Mouse (Mus musculus) forebrain, embryonic 10.5 days (tissue): Measurements from ENCODE around the gene Rab6a. TPM values are rescaled to one million over a fixed set of nuclear protein-coding genes. Genes with fewer than 3 reads are reported as not detected.

Experiments
- DNase-seq: peaks from one replicate; pipeline ENCODE4 v3.0.0-alpha.2; 2017; ENCODE audit warnings: low spot score; ENCODE audit errors: extremely low spot score
- H3K27ac ChIP-seq: fragments of 300-500 bp; sonication (generic); 2 replicates; pipeline ENCODE4 v1.5.1; 2016; ENCODE audit warnings: mild to moderate bottlenecking
- H3K27me3 ChIP-seq: fragments of 300-500 bp; sonication (generic); 2 replicates; pipeline ENCODE4 v1.6.1; 2016; ENCODE audit warnings: mild to moderate bottlenecking; ENCODE audit not compliant: poor library complexity, severe bottlenecking
- H3K36me3 ChIP-seq: fragments of 300-500 bp; sonication (generic); replicated peaks from 2 replicates; pipeline ENCODE4 v1.6.1; 2016; ENCODE audit warnings: mild to moderate bottlenecking, moderate library complexity
- H3K4me1 ChIP-seq: fragments of 300-500 bp; sonication (generic); 2 replicates; pipeline ENCODE4 v1.6.1; 2016
- H3K4me3 ChIP-seq: fragments of 300-500 bp; sonication (generic); 2 replicates; pipeline ENCODE4 v1.5.1; 2016; ENCODE audit warnings: mild to moderate bottlenecking, moderate library complexity
- H3K9me3 ChIP-seq: fragments of 300-500 bp; sonication (generic); 2 replicates; pipeline ENCODE4 v1.6.1; 2016; ENCODE audit warnings: mild to moderate bottlenecking, moderate library complexity
- WGBS: fragments of 180-500 bp; shearing (Covaris S2); methylation state at CpG from one replicate; pipeline ENCODE4 v1.1.7; 2016; 5-methylcytosine and 5-hydroxymethylcytosine counted together
- polyA plus RNA-seq: library from polyadenylated mRNA; unstranded; fragments of >200 nt; fragmentation: Nextera tagmentation; extraction: Ambion mirVana; gene quantifications from 2 replicates; pipeline ENCODE4 v1.2.1, GENCODE M21; 2016

Gene Rab6a
- polyA plus RNA-seq, 1 experiment from 2014 or later, result 83.9 TPM

GRCm38 (mm10) chr7:100590504-100590844 lies 16.7 kb upstream of the Rab6a start:
- 49% methylated on average over 7 of the region's 7 CpGs for WGBS
- H3K27ac ChIP-seq, result peak overlapping the region; percentile 88

GRCm38 (mm10) chr7:100590845-100591521 lies 16.2 kb upstream of the Rab6a start:
- WGBS, result under 1% methylated on average over 19 of the region's 20 CpGs
- H3K27me3 ChIP-seq, result no peaks in the 10 kb centered on the region
- peak overlapping the region; percentile 88 for H3K27ac ChIP-seq
- H3K4me1 ChIP-seq, result peaks cover 9% of the 10 kb centered on the region; the same call in 1 of the 2 replicates
- no peaks in the 10 kb centered on the region for H3K36me3 ChIP-seq
- peak; percentile 87 for DNase-seq
- H3K4me3 ChIP-seq, result peak overlapping the region; percentile 57
- H3K9me3 ChIP-seq, result no peaks in the 10 kb centered on the region

More at GRCm38 (mm10) chr7:100590504-100590844, 16.7 kb upstream of the Rab6a start:
- Histone ChIP-seq H3K36me3 (no peaks in the 10 kb centered on the region), H3K4me3 (peak overlapping the region; percentile 57), H3K9me3 (no peaks in the 10 kb centered on the region), H3K27me3 (no peaks in the 10 kb centered on the region), H3K4me1 (peaks cover 9% of the 10 kb centered on the region; the same call in 1 of the 2 replicates)
- DNase-seq, result no peak

DNA sequence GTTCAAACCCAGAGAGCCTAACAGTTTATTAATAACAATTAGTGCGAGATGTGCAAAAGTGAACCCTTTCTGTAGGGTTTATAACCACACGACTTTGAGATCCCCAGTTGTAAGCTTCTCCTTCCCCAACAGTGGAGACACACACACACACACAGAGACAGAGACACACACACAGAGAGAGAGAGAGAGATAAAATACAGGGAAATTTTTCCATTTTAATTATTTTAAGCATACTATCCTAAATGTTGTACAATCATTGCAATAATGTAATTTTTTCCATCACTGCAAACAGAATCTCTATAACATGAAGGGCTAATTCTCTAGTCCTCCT lies 15.7 kb upstream of the Rab6a start:
- Histone ChIP-seq H3K4me3 (peak overlapping the region; percentile 57), H3K36me3 (no peaks in the 10 kb centered on the region), H3K4me1 (peaks cover 9% of the 10 kb centered on the region; the same call in 1 of the 2 replicates), H3K27me3 (no peaks in the 10 kb centered on the region), H3K27ac (peak overlapping the region; percentile 88), H3K9me3 (no peaks in the 10 kb centered on the region)
- DNase-seq, result no peak
- 9% methylated on average over 2 of the region's 2 CpGs for WGBS

DNA sequence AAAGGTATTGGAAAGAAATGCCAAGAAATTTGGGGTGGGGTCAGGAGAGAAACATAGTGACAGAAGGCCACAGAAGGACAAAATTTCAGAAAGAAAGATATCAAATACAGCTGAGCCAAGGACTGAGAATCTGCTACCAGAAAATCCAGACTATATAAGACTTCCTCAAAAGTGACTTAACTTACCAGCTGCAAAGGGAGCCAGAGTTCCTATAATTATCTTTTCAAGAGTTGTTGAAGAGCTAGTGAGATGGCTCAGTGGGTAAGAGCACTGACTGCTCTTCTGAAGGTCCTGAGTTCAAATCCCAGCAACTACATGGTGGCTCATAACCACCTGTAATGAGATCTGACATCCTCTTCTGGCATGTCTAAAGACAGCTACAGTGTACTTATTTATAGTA lies 13.9 kb upstream of the Rab6a start:
- no peaks in the 10 kb centered on the region for H3K9me3 ChIP-seq
- no peak overlapping the region for H3K4me3 ChIP-seq
- no peak for DNase-seq
- no peak overlapping the region for H3K27ac ChIP-seq
- H3K36me3 ChIP-seq, result no peaks in the 10 kb centered on the region
- H3K27me3 ChIP-seq, result no peaks in the 10 kb centered on the region
- H3K4me1 ChIP-seq, result peaks cover 9% of the 10 kb centered on the region; the same call in 1 of the 2 replicates

GRCm38 (mm10) chr7:100600211-100600610 lies 7.0 kb upstream of the Rab6a start:
- H3K27me3 ChIP-seq, result peaks cover 8% of the 10 kb centered on the region
- H3K36me3 ChIP-seq, result no peaks in the 10 kb centered on the region
- no peak overlapping the region for H3K27ac ChIP-seq
- no peaks in the 10 kb centered on the region for H3K9me3 ChIP-seq
- 84% methylated on average over 5 of the region's 5 CpGs for WGBS
- H3K4me3 ChIP-seq, result no peak overlapping the region
- DNase-seq, result no peak
- no peaks in the 10 kb centered on the region for H3K4me1 ChIP-seq

DNA sequence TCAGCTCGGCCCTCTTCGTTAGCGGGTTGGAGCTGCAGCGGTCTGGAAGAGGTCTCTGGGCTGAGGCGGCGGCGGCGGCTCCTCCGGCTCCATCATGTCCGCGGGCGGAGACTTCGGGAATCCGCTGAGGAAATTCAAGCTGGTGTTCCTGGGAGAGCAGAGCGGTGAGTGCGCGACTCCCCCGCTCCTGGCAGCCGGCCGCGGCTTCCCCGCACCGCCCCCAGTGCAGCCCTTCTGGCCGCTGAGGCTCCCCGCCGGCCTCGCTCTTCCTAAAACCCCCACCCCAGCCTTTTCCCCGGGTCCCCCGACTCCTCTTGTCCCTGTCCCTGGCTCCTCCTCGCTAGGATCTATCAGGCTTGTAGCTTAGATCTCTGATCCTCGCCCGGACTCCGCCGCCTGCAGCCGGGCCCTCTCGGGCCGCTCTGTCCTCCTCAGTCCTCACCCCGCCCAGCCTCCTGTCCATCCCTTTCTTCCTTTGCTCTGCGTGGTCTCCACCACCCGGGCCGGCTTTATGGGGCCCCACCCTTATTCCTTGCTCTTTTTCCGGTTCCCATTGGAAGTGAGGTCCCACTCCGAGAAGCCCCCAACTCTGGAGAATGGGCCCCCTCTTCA lies 1.0 kb downstream of the Rab6a start, which contains the start of gene Mrpl48:
TSS of gene Mrpl48 (minus strand) at position 172 of the 612 bp plus-strand sequence.
- under 1% methylated on average over 43 of the region's 43 CpGs for WGBS
- Histone ChIP-seq H3K4me1 (peaks cover 24% of the 10 kb centered on the region), H3K4me3 (peak within 1 kb of the TSS; percentile 98), H3K9me3 (no peaks in the 10 kb centered on the region), H3K27me3 (peaks cover 12% of the 10 kb centered on the region), H3K27ac (peak within 1 kb of the TSS; percentile 98), H3K36me3 (no peaks in the 10 kb centered on the region)
- peak; percentile 60 for DNase-seq

DNA sequence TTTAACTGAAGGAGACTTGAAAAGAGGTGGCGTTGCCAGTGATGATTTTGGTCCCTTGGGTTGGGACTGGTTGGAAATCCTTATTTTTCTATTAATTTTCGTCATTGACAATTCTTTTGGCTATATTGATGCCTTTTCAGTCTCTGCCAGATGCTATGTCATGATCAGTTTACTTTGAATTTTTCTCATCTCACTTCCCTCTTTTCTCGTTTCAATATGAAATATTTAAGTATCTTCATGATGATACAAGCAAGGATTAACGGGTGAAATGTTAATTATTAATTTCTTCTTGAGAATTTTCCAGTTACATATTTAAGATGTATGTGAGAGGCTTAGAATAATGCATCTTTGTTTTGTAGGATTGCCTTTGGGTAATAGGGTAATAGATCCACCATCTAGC lies 1.7 kb downstream of the Rab6a start:
- WGBS, result 34% methylated on average over 4 of the region's 4 CpGs
- H3K9me3 ChIP-seq, result no peaks in the 10 kb centered on the region
- H3K27ac ChIP-seq, result peak overlapping the region; percentile 98
- H3K27me3 ChIP-seq, result peaks cover 12% of the 10 kb centered on the region
- no peak for DNase-seq
- H3K4me3 ChIP-seq, result peak overlapping the region; percentile 98
- H3K4me1 ChIP-seq, result peaks cover 24% of the 10 kb centered on the region
- H3K36me3 ChIP-seq, result no peaks in the 10 kb centered on the region

GRCm38 (mm10) chr7:100616121-100616857 lies 9.1 kb downstream of the Rab6a start:
- H3K9me3 ChIP-seq, result no peaks in the 10 kb centered on the region
- peaks cover 5% of the 10 kb centered on the region; the same call in 1 of the 2 replicates for H3K36me3 ChIP-seq
- no peak overlapping the region for H3K27ac ChIP-seq
- no peak for DNase-seq
- no peak overlapping the region for H3K4me3 ChIP-seq
- no peaks in the 10 kb centered on the region for H3K27me3 ChIP-seq
- WGBS, result 91% methylated on average over 4 of the region's 4 CpGs
- H3K4me1 ChIP-seq, result no peaks in the 10 kb centered on the region

- H3K4me3 ChIP-seq, result no peak overlapping the region
- no peak for DNase-seq
Measured at GRCm38 (mm10) chr7:100622277-100622676, 15.1 kb downstream of the Rab6a start.

GRCm38 (mm10) chr7:100624538-100624937 lies 17.3 kb downstream of the Rab6a start:
- no peaks in the 10 kb centered on the region for H3K9me3 ChIP-seq
- 81% methylated on average over 3 of the region's 3 CpGs for WGBS
- no peak overlapping the region for H3K27ac ChIP-seq
- H3K27me3 ChIP-seq, result no peaks in the 10 kb centered on the region
- H3K4me1 ChIP-seq, result no peaks in the 10 kb centered on the region
- H3K4me3 ChIP-seq, result no peak overlapping the region
- peaks cover 22% of the 10 kb centered on the region for H3K36me3 ChIP-seq
- no peak for DNase-seq

More at GRCm38 (mm10) chr7:100622277-100622676, 15.1 kb downstream of the Rab6a start:
- Histone ChIP-seq H3K4me1 (no peaks in the 10 kb centered on the region), H3K9me3 (no peaks in the 10 kb centered on the region), H3K27ac (no peak overlapping the region), H3K27me3 (no peaks in the 10 kb centered on the region), H3K36me3 (peaks cover 10% of the 10 kb centered on the region)
- 87% methylated on average over 2 of the region's 2 CpGs for WGBS

GRCm38 (mm10) chr7:100637657-100638056 lies 30.4 kb downstream of the Rab6a start:
- 21% methylated on average over 1 of the region's 1 CpGs for WGBS
- Histone ChIP-seq H3K4me3 (no peak overlapping the region), H3K9me3 (no peaks in the 10 kb centered on the region), H3K4me1 (no peaks in the 10 kb centered on the region), H3K27me3 (no peaks in the 10 kb centered on the region), H3K36me3 (peaks cover 48% of the 10 kb centered on the region), H3K27ac (no peak overlapping the region)
- DNase-seq, result no peak

GRCm38 (mm10) chr7:100642413-100642812 lies 35.2 kb downstream of the Rab6a start:
- no peaks in the 10 kb centered on the region for H3K9me3 ChIP-seq
- no peaks in the 10 kb centered on the region for H3K4me1 ChIP-seq
- H3K4me3 ChIP-seq, result no peak overlapping the region
- peaks cover 31% of the 10 kb centered on the region for H3K36me3 ChIP-seq
- no peak for DNase-seq
- 95% methylated on average over 4 of the region's 4 CpGs for WGBS
- no peaks in the 10 kb centered on the region for H3K27me3 ChIP-seq
- no peak overlapping the region for H3K27ac ChIP-seq

- H3K9me3 ChIP-seq, result no peaks in the 10 kb centered on the region
- H3K4me1 ChIP-seq, result 0 out of 2 replicates have a peak, but pooled peaks cover under 1% of the 10 kb centered on the region
- H3K4me3 ChIP-seq, result no peak overlapping the region
- DNase-seq, result peak; percentile 61
- no peak overlapping the region for H3K27ac ChIP-seq
- H3K27me3 ChIP-seq, result no peaks in the 10 kb centered on the region
- 36% methylated on average over 3 of the region's 3 CpGs for WGBS
- peaks cover 25% of the 10 kb centered on the region for H3K36me3 ChIP-seq
Measured at GRCm38 (mm10) chr7:100645147-100645546, 37.9 kb downstream of the Rab6a start.
